Mouse (Mus musculus): Measurements from ENCODE around the gene Dbf4.

- no peak for TF ChIP-seq POLR2A (IDR thresholded peaks at IDR 0.05; ENCODE audit: control insufficient read depth, low read depth, low read length)
- no peak for TF ChIP-seq CTCF (IDR thresholded peaks at IDR 0.05; ENCODE audit: control insufficient read depth, insufficient read depth, insufficient replicate concordance, low read depth, low read length)
These were observed 60.2 kb downstream of the Dbf4 start for GRCm38 (mm10) chr5:8362361-8362760.

All from testis, adult 2 months (tissue).